Mouse (Mus musculus) forebrain, postnatal 0 days (tissue): ENCODE results near the gene Gtpbp6. TPM values are rescaled to one million over a fixed set of nuclear protein-coding genes. Genes with fewer than 3 reads are reported as not detected.

Source experiments
- ATAC-seq: fragments of 200-750 bp; cut with Nextera tagmentation; 2 replicates; pipeline ENCODE4 v1.8.0; 2017; ENCODE audit warnings: mild to moderate bottlenecking, moderate library complexity
- DNase-seq: peaks from one replicate; pipeline ENCODE4 v3.0.0-alpha.2; 2015
- H3K27ac ChIP-seq: fragments of 300-500 bp; sonication (generic); 2 replicates; pipeline ENCODE4 v1.5.1; 2014; ENCODE audit warnings: low read depth, mild to moderate bottlenecking, antibody characterized with exemption, low read length, moderate library complexity, mixed read lengths
- H3K27me3 ChIP-seq: fragments of 300-500 bp; sonication (generic); 2 replicates; pipeline ENCODE4 v1.6.1; 2014; ENCODE audit warnings: mild to moderate bottlenecking, low read length, mixed read lengths; ENCODE audit not compliant: insufficient read depth
- H3K36me3 ChIP-seq: fragments of 300-500 bp; sonication (generic); 2 replicates; pipeline ENCODE4 v1.6.1; 2014; ENCODE audit warnings: mild to moderate bottlenecking, moderate library complexity; ENCODE audit not compliant: insufficient read depth
- H3K4me1 ChIP-seq: fragments of 300-500 bp; sonication (generic); 2 replicates; pipeline ENCODE4 v1.6.1; 2014; ENCODE audit warnings: antibody characterized with exemption; ENCODE audit not compliant: insufficient read depth
- H3K4me2 ChIP-seq: fragments of 300-500 bp; sonication (generic); 2 replicates; pipeline ENCODE4 v1.6.1; 2014; ENCODE audit warnings: low read depth, mild to moderate bottlenecking, moderate library complexity
- H3K4me3 ChIP-seq: fragments of 300-500 bp; sonication (generic); 2 replicates; pipeline ENCODE4 v1.5.1; 2014; ENCODE audit warnings: low read depth, low read length, mixed read lengths
- H3K9ac ChIP-seq: fragments of 300-500 bp; sonication (generic); 2 replicates; pipeline ENCODE4 v1.6.1; 2014; ENCODE audit warnings: mild to moderate bottlenecking
- H3K9me3 ChIP-seq: fragments of 300-500 bp; sonication (generic); 2 replicates; pipeline ENCODE4 v1.6.1; 2016; ENCODE audit warnings: low read length
- CTCF ChIP-seq: sonication (generic); IDR thresholded peaks from 2 replicates; pipeline ENCODE4 v1.5.1; 2016; ENCODE audit warnings: antibody characterized with exemption, control low read depth, low read depth
- WGBS: fragments of 180-500 bp; shearing (Covaris S2); extraction: QIAGEN DNeasy Blood & Tissue Kit; methylation state at CpG from one replicate; pipeline ENCODE4 v1.1.7; 2014; 5-methylcytosine and 5-hydroxymethylcytosine counted together
- polyA plus RNA-seq: library from polyadenylated mRNA; unstranded; fragments of >200 nt; fragmentation: Nextera tagmentation; extraction: Ambion mirVana; gene quantifications from 2 replicates; pipeline ENCODE4 v1.2.1, GENCODE M21; 2015
- total RNA-seq: library from RNA; depleted of rRNA; stranded (reverse); fragments of >200 nt; gene quantifications from 2 replicates; pipeline ENCODE4 v1.2.3, GENCODE M21; 2014; rRNA removed

Gene Gtpbp6
- 99.2 and 103 TPM in 2 replicates for total RNA-seq
- 62.6 TPM in 2 replicates for polyA plus RNA-seq

- WGBS, result 3% methylated on average over 70 of the region's 71 CpGs
- ATAC-seq, result peak; percentile 82
- H3K4me3 ChIP-seq, result peak within 1 kb of the TSS; percentile 87
- peaks cover 37% of the 10 kb centered on the region for H3K36me3 ChIP-seq
- no peaks in the 10 kb centered on the region for H3K9me3 ChIP-seq
- H3K4me1 ChIP-seq, result peaks cover 8% of the 10 kb centered on the region; the same call in 1 of the 2 replicates
- TF ChIP-seq CTCF, result no peak
- peak within 1 kb of the TSS; percentile 97 for H3K27ac ChIP-seq
- H3K9ac ChIP-seq, result peak within 1 kb of the TSS; percentile 87
- no peaks in the 10 kb centered on the region for H3K27me3 ChIP-seq
- DNase-seq, result peak; percentile 97
- peak within 1 kb of the TSS; percentile 88 for H3K4me2 ChIP-seq
Observed at GRCm38 (mm10) chr5:110107581-110108304, at the start of gene Gtpbp6. Gene Gtpbp6, minus strand, starts transcription at chr5:110108197.

- peaks cover 57% of the 10 kb centered on the region for H3K36me3 ChIP-seq
Observed at GRCm38 (mm10) chr5:110143007-110143406, 35.0 kb upstream of the Gtpbp6 start.

GRCm38 (mm10) chr5:110142309-110142708, 34.3 kb upstream of the Gtpbp6 start:
- DNase-seq, result no peak
- 93% methylated on average over 2 of the region's 2 CpGs for WGBS
- Histone ChIP-seq H3K9ac (no peak overlapping the region), H3K4me1 (no peaks in the 10 kb centered on the region), H3K9me3 (no peaks in the 10 kb centered on the region), H3K4me2 (no peak overlapping the region), H3K27me3 (no peaks in the 10 kb centered on the region), H3K36me3 (peaks cover 52% of the 10 kb centered on the region), H3K4me3 (no peak overlapping the region), H3K27ac (no peak overlapping the region)
- no peak for ATAC-seq
- no peak for TF ChIP-seq CTCF

More at GRCm38 (mm10) chr5:110143007-110143406, 35.0 kb upstream of the Gtpbp6 start:
- H3K9ac ChIP-seq, result no peak overlapping the region
- no peak overlapping the region for H3K27ac ChIP-seq
- WGBS, result 89% methylated on average over 5 of the region's 5 CpGs
- H3K27me3 ChIP-seq, result no peaks in the 10 kb centered on the region
- ATAC-seq (no peak), DNase-seq (peak; percentile 12)
- no peaks in the 10 kb centered on the region for H3K4me1 ChIP-seq
- peak; percentile 53 for TF ChIP-seq CTCF
- no peak overlapping the region for H3K4me2 ChIP-seq
- H3K9me3 ChIP-seq, result no peaks in the 10 kb centered on the region
- H3K4me3 ChIP-seq, result no peak overlapping the region

- H3K27me3 ChIP-seq, result no peaks in the 10 kb centered on the region
- no peak for ATAC-seq
- WGBS, result 93% methylated on average over 7 of the region's 7 CpGs
- DNase-seq, result no peak
- no peak overlapping the region for H3K4me3 ChIP-seq
- H3K36me3 ChIP-seq, result peaks cover 35% of the 10 kb centered on the region
- H3K27ac ChIP-seq, result no peak overlapping the region
- no peak overlapping the region for H3K4me2 ChIP-seq
- no peaks in the 10 kb centered on the region for H3K4me1 ChIP-seq
- H3K9me3 ChIP-seq, result no peaks in the 10 kb centered on the region
- no peak overlapping the region for H3K9ac ChIP-seq
- no peak for TF ChIP-seq CTCF
Observed at GRCm38 (mm10) chr5:110140424-110140823, 32.4 kb upstream of the Gtpbp6 start.

GRCm38 (mm10) chr5:110139325-110139724, 31.3 kb upstream of the Gtpbp6 start:
- Histone ChIP-seq H3K9ac (no peak overlapping the region), H3K27ac (no peak overlapping the region), H3K27me3 (no peaks in the 10 kb centered on the region), H3K36me3 (peaks cover 28% of the 10 kb centered on the region), H3K9me3 (no peaks in the 10 kb centered on the region), H3K4me2 (no peak overlapping the region), H3K4me3 (no peak overlapping the region), H3K4me1 (peaks cover 4% of the 10 kb centered on the region; the same call in 1 of the 2 replicates)
- ATAC-seq, result no peak
- WGBS, result 95% methylated on average over 3 of the region's 3 CpGs
- DNase-seq, result no peak
- TF ChIP-seq CTCF, result no peak

- DNase-seq (no peak), ATAC-seq (no peak)
- no peak for TF ChIP-seq CTCF
- peaks cover 4% of the 10 kb centered on the region; the same call in 1 of the 2 replicates for H3K4me1 ChIP-seq
- no peaks in the 10 kb centered on the region for H3K27me3 ChIP-seq
- no peak overlapping the region for H3K9ac ChIP-seq
- no peak overlapping the region for H3K4me3 ChIP-seq
- peaks cover 14% of the 10 kb centered on the region for H3K36me3 ChIP-seq
- H3K4me2 ChIP-seq, result no peak overlapping the region
- no peak overlapping the region for H3K27ac ChIP-seq
- WGBS, result 100% methylated on average over 3 of the region's 3 CpGs
- no peaks in the 10 kb centered on the region for H3K9me3 ChIP-seq
Observed at GRCm38 (mm10) chr5:110137816-110138215, 29.8 kb upstream of the Gtpbp6 start.

GRCm38 (mm10) chr5:110136087-110136464, 28.1 kb upstream of the Gtpbp6 start:
- ATAC-seq (peak; percentile 5; the same call in 1 of the 2 replicates), DNase-seq (no peak)
- no peak for TF ChIP-seq CTCF
- Histone ChIP-seq H3K27ac (peak overlapping the region; percentile 83), H3K4me1 (peaks cover 4% of the 10 kb centered on the region; the same call in 1 of the 2 replicates), H3K9me3 (no peaks in the 10 kb centered on the region), H3K4me3 (peak overlapping the region; percentile 75), H3K27me3 (no peaks in the 10 kb centered on the region), H3K36me3 (peaks cover 7% of the 10 kb centered on the region; the same call in 1 of the 2 replicates), H3K9ac (peak overlapping the region; percentile 80), H3K4me2 (peak overlapping the region; percentile 80)
- WGBS, result 4% methylated on average over 18 of the region's 18 CpGs
